Mouse (Mus musculus) bone marrow macrophage, adult 2 months (primary cell): ENCODE measurements at regions not wholly inside any gene's neighbourhood (a gene's known extent, or its start where the extent isn't known, plus 50 kb on each side); places are given as distances from the start of the nearest gene placed in this dataset.

Experiments used
- CTCF ChIP-seq: IDR thresholded peaks from 2 replicates; pipeline ENCODE4 v1.5.1; 2012; ENCODE audit warnings: low read depth, mild to moderate bottlenecking, low read length, moderate library complexity
- POLR2A ChIP-seq: IDR thresholded peaks from 2 replicates; pipeline ENCODE4 v1.6.1; 2012; ENCODE audit warnings: mild to moderate bottlenecking, low read depth, low read length, borderline replicate concordance

DNA sequence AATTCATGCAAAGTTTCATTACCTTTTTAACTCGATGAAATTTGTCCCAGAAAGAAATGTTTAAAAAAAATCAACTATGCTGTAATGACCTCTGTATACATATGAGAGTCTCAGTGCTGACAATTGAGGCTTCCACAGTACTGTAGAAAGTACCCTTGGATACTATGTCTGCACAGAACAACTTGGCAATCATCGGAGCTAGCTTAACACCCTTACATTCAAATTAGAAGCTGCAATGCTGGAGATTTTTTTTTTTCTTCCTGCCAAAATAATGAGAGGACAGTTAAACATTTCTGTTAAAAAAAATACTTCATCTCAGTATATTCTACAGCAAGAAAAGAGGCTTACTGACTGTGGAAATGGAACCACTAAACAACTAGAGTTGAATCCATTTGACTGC, 452.1 kb upstream of the Cntn6 start:
- TF ChIP-seq CTCF (no peak), POLR2A (no peak)
